Mouse (Mus musculus) spleen, adult 2 months (tissue): ENCODE data around the gene Slc39a11. TPM values are rescaled to one million over a fixed set of nuclear protein-coding genes. Genes with fewer than 3 reads are reported as not detected.

Experiments
- DNase-seq, 2 experiments: peaks; one replicate each; pipeline versions ENCODE4 v3.0.0 to v3.0.0-alpha.2; 2012 to 2021; ENCODE audit warnings: low spot score in 2 of 2, low read depth in 1 of 2
- H3K27ac ChIP-seq: fragments of 200-500 bp; 2 replicates; pipeline ENCODE4 v1.5.1; 2012; ENCODE audit warnings: low read length, inconsistent platforms; ENCODE audit not compliant: insufficient read depth
- H3K27me3 ChIP-seq: fragments of 200-500 bp; 2 replicates; pipeline ENCODE4 v1.6.1; 2012; ENCODE audit warnings: mild to moderate bottlenecking, moderate library complexity, low read length, inconsistent platforms; ENCODE audit not compliant: control insufficient read depth, insufficient read depth
- H3K36me3 ChIP-seq: fragments of 200-500 bp; 2 replicates; pipeline ENCODE4 v1.6.1; 2012; ENCODE audit warnings: mild to moderate bottlenecking, low read length, inconsistent platforms; ENCODE audit not compliant: control insufficient read depth, insufficient read depth
- H3K4me1 ChIP-seq: fragments of 200-500 bp; 2 replicates; pipeline ENCODE4 v1.6.1; 2011; ENCODE audit warnings: inconsistent platforms; ENCODE audit not compliant: control insufficient read depth, insufficient read depth, insufficient read length
- H3K4me3 ChIP-seq: fragments of 200-500 bp; 2 replicates; pipeline ENCODE4 v1.5.1; 2011; ENCODE audit warnings: mild to moderate bottlenecking, inconsistent platforms; ENCODE audit not compliant: insufficient read depth, insufficient read length; ENCODE audit errors: extremely low read depth
- CTCF ChIP-seq: fragments of 200-500 bp; IDR thresholded peaks from 2 replicates; pipeline ENCODE4 v1.5.1; 2011; ENCODE audit warnings: mild to moderate bottlenecking, inconsistent platforms; ENCODE audit not compliant: insufficient read depth, insufficient read length, insufficient replicate concordance; ENCODE audit errors: extremely low read depth
- POLR2A ChIP-seq: fragments of 200-500 bp; IDR thresholded peaks from 2 replicates; pipeline ENCODE4 v1.6.1; 2011; ENCODE audit warnings: low read depth, low read length, inconsistent platforms
- WGBS: fragments of 180-500 bp; shearing (Covaris S2); methylation state at CpG from one replicate; pipeline ENCODE4 v1.1.7; 2018; 5-methylcytosine and 5-hydroxymethylcytosine counted together
- polyA plus RNA-seq: library from polyadenylated mRNA; depleted of rRNA; stranded (reverse); fragments of >200 nt; gene quantifications from 2 replicates; pipeline ENCODE4 v1.2.3, GENCODE M21; 2012

The Slc39a11 gene
- polyA plus RNA-seq, 1 experiment, result 11.6 TPM

- WGBS, result 96% methylated on average over 10 of the region's 10 CpGs
- no peak overlapping the region for H3K27ac ChIP-seq
- DNase-seq, result no peak
- H3K4me1 ChIP-seq, result no peaks in the 10 kb centered on the region
- H3K27me3 ChIP-seq, result no peaks in the 10 kb centered on the region
- H3K4me3 ChIP-seq, result no peak overlapping the region
- TF ChIP-seq CTCF (no peak), POLR2A (no peak)
- no peaks in the 10 kb centered on the region for H3K36me3 ChIP-seq
Observed at GRCm38 (mm10) chr11:113299492-113299891, 350.4 kb downstream of the Slc39a11 start.

GRCm38 (mm10) chr11:113297765-113298164 is 352.1 kb downstream of the Slc39a11 start:
- DNase-seq, result peak; percentile 17 to 51
- Histone ChIP-seq H3K27me3 (no peaks in the 10 kb centered on the region), H3K27ac (no peak overlapping the region), H3K4me1 (no peaks in the 10 kb centered on the region), H3K4me3 (no peak overlapping the region), H3K36me3 (no peaks in the 10 kb centered on the region)
- TF ChIP-seq CTCF, result peak; percentile 77; the same call in 1 of the 2 replicates
- TF ChIP-seq POLR2A, result no peak
- 38% methylated on average over 2 of the region's 2 CpGs for WGBS

GRCm38 (mm10) chr11:113296912-113297625 is 352.8 kb downstream of the Slc39a11 start:
- no peaks in the 10 kb centered on the region for H3K27me3 ChIP-seq
- no peaks in the 10 kb centered on the region for H3K36me3 ChIP-seq
- H3K4me1 ChIP-seq, result no peaks in the 10 kb centered on the region
- 79% methylated on average over 22 of the region's 22 CpGs for WGBS
- no peak for DNase-seq
- H3K4me3 ChIP-seq, result no peak overlapping the region
- no peak overlapping the region for H3K27ac ChIP-seq
- TF ChIP-seq POLR2A (no peak), CTCF (no peak)

GRCm38 (mm10) chr11:113296162-113296561 is 353.7 kb downstream of the Slc39a11 start:
- Histone ChIP-seq H3K36me3 (no peaks in the 10 kb centered on the region), H3K4me1 (no peaks in the 10 kb centered on the region), H3K4me3 (no peak overlapping the region), H3K27me3 (no peaks in the 10 kb centered on the region), H3K27ac (no peak overlapping the region)
- 61% methylated on average over 7 of the region's 7 CpGs for WGBS
- no peak for DNase-seq
- TF ChIP-seq POLR2A, result no peak
- peak; percentile 33; the same call in 1 of the 2 replicates for TF ChIP-seq CTCF

- Histone ChIP-seq H3K4me3 (no peak overlapping the region), H3K27me3 (no peaks in the 10 kb centered on the region), H3K27ac (no peak overlapping the region), H3K36me3 (no peaks in the 10 kb centered on the region), H3K4me1 (no peaks in the 10 kb centered on the region)
- no peak for TF ChIP-seq CTCF
- TF ChIP-seq POLR2A, result no peak
- WGBS, result 85% methylated on average over 8 of the region's 8 CpGs
- DNase-seq, result no peak
Observed at GRCm38 (mm10) chr11:113294518-113294917, 355.4 kb downstream of the Slc39a11 start.

- H3K4me3 ChIP-seq, result no peak overlapping the region
- H3K36me3 ChIP-seq, result no peaks in the 10 kb centered on the region
- no peaks in the 10 kb centered on the region for H3K27me3 ChIP-seq
- WGBS, result 87% methylated on average over 13 of the region's 13 CpGs
- TF ChIP-seq POLR2A, result no peak
- TF ChIP-seq CTCF, result no peak
- DNase-seq, result no peak
- no peak overlapping the region for H3K27ac ChIP-seq
- H3K4me1 ChIP-seq, result no peaks in the 10 kb centered on the region
Observed at GRCm38 (mm10) chr11:113292906-113293614, 356.8 kb downstream of the Slc39a11 start.
